Mouse (Mus musculus) embryonic facial prominence, embryonic 12.5 days (tissue): ENCODE results near the gene Glod4. TPM values are rescaled to one million over a fixed set of nuclear protein-coding genes. Genes with fewer than 3 reads are reported as not detected.

ENCODE experiments used
- ATAC-seq: fragments of 200-750 bp; cut with Nextera tagmentation; 2 replicates; pipeline ENCODE4 v1.8.0; 2017; ENCODE audit not compliant: insufficient number of reproducible peaks, insufficient read depth, low FRiP score, low TSS enrichment
- H3K27ac ChIP-seq: fragments of 300-500 bp; sonication (generic); 2 replicates; pipeline ENCODE4 v1.5.1; 2016; ENCODE audit warnings: mild to moderate bottlenecking
- H3K27me3 ChIP-seq: fragments of 300-500 bp; sonication (generic); 2 replicates; pipeline ENCODE4 v1.6.1; 2016; ENCODE audit warnings: mild to moderate bottlenecking, moderate library complexity
- H3K36me3 ChIP-seq: fragments of 300-500 bp; sonication (generic); 2 replicates; pipeline ENCODE4 v1.6.1; 2016; ENCODE audit warnings: mild to moderate bottlenecking
- H3K4me1 ChIP-seq: fragments of 300-500 bp; sonication (generic); 2 replicates; pipeline ENCODE4 v1.6.1; 2016
- H3K4me2 ChIP-seq: fragments of 300-500 bp; sonication (generic); replicated peaks from 2 replicates; pipeline ENCODE4 v1.6.1; 2016; ENCODE audit warnings: mild to moderate bottlenecking, moderate library complexity
- H3K4me3 ChIP-seq: fragments of 300-500 bp; sonication (generic); 2 replicates; pipeline ENCODE4 v1.5.1; 2016; ENCODE audit warnings: mild to moderate bottlenecking
- H3K9ac ChIP-seq: fragments of 300-500 bp; sonication (generic); 2 replicates; pipeline ENCODE4 v1.6.1; 2016; ENCODE audit warnings: mild to moderate bottlenecking, moderate library complexity
- H3K9me3 ChIP-seq: fragments of 300-500 bp; sonication (generic); 2 replicates; pipeline ENCODE4 v1.6.1; 2016; ENCODE audit warnings: mild to moderate bottlenecking, moderate library complexity
- WGBS: fragments of 180-500 bp; shearing (Covaris S2); methylation state at CpG from one replicate; pipeline ENCODE4 v1.1.7; 2016; 5-methylcytosine and 5-hydroxymethylcytosine counted together
- polyA plus RNA-seq: library from polyadenylated mRNA; unstranded; fragments of >200 nt; fragmentation: Nextera tagmentation; extraction: Ambion mirVana; gene quantifications from 2 replicates; pipeline ENCODE4 v1.2.1, GENCODE M21; 2016

The Glod4 gene
- polyA plus RNA-seq, 1 experiment from 2014 or later, result 126 TPM

DNA sequence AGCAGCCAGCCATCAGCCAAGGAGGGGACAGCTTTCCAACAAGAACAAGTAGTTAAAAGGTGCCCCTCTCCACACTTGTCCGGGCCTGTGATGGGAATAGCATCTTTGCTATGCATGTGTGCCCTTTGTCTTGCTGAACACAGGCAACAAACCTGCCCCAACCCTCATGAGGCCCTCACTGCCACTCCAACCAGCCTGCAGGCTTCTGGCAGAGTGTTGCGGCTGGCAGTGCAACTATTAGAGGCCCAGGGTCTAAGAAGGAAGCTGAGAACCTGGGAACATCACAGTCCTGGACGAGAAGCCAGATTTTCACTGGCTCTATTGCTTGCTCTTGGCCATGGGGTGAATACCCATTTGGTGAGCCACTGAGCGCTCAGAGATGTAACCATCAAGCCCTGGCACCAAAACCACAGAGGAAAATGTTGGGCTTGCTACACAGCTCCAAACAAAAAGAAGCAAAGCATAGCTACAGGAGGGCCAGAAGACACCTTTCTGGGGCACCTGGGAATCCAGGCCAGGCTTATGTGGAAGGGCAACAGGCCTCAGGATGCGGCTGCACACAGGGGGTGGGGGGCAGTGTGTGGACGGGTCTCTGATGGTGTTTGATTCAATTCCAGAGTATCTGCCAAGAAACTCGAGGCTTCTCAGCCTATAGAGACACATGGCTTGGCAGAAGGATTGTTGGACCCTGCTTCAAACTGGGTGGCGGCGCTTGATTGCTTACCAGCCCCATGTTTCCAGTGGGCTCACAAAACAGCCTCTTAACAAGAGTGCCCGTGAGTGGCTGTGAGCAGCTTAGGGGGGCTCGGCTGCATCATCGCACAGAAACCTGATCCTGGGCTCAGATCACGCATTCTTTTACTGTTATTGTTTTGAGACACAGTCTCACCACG, 35.7 kb upstream of the Glod4 start:
- no peaks in the 10 kb centered on the region for H3K27me3 ChIP-seq
- peak; percentile 35; the same call in 1 of the 2 replicates for ATAC-seq
- H3K27ac ChIP-seq, result peak overlapping the region; percentile 51
- peaks cover 11% of the 10 kb centered on the region for H3K36me3 ChIP-seq
- H3K4me1 ChIP-seq, result peaks cover 23% of the 10 kb centered on the region
- H3K9ac ChIP-seq, result no peak overlapping the region
- WGBS, result 52% methylated on average over 14 of the region's 14 CpGs
- H3K4me3 ChIP-seq, result no peak overlapping the region
- H3K4me2 ChIP-seq, result no peak overlapping the region
- H3K9me3 ChIP-seq, result no peaks in the 10 kb centered on the region

DNA sequence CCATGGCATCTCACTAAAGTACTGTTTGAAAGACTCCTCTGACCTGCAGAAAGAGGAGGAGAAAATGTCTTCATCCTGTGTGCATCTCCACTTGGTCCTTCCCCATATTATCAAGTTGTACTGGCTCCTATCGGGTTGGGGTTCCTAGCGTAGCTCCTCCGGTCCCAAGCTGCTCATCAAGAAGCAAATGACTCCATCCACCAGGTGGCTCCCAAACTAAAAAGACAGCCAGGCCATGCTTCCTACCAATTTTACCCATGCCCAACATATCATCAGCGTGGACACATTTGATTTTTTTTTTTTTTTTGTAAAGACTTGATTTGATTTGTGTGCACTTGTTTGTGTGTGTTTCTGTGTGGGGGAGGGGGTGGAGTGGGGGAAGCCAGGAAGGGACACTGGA, 28.9 kb upstream of the Glod4 start:
- Histone ChIP-seq H3K9me3 (no peaks in the 10 kb centered on the region), H3K27ac (no peak overlapping the region; the same call in 1 of the 2 replicates), H3K4me1 (0 out of 2 replicates have a peak, but pooled peaks cover 4% of the 10 kb centered on the region), H3K27me3 (no peaks in the 10 kb centered on the region), H3K36me3 (peaks cover 43% of the 10 kb centered on the region), H3K9ac (no peak overlapping the region), H3K4me3 (no peak overlapping the region), H3K4me2 (no peak overlapping the region)
- ATAC-seq, result no peak; the same call in 1 of the 2 replicates
- 85% methylated on average over 4 of the region's 4 CpGs for WGBS

DNA sequence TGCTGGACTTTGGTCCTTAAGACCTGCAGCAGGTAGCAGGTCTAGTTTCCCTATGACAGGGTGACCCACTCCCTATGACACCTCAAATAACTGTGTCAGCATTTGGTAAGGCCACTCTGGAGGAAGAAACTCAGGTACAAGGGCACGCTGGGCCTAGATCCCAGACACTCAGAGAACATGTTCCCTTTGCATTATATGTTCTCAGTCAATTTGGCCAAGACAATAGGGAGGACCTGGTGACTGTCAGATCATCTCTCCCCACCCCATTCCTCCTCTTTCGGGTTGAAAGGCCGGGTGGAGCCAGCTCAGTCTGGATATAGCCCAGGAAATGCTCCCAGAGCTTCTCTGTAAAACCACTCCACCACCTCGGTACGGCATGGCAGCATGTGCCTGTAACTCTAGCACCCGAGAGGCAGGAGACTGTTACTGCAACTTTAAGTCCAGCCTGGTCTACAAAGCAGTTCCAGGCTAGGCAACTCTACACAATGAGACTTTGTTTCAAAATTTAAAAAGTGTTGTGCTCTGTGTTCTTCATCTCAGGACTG, 25.1 kb upstream of the Glod4 start:
- H3K27ac ChIP-seq, result peak overlapping the region; percentile 14; the same call in 1 of the 2 replicates

DNA sequence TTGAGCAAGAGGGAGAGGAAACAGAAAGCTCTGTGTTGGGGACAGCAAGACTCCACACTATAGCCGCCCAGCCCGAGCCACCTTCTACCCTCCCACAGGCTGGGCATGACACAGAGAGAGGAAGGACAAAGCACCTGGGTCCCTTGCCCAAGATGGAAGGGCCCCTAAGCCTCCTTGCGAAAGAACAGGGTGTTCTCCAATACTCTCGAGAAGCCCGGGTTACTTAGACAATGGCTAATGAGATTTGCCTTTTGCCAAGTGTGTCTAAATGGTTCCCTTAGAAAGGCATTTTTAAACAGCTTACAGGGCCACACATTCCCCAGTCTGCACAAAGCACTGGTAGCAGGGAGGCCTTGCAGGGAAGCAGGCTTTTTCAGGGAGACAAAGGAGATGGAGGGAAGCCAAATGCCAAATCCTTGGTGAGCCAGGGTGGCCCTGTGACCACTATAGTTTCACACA, 24.5 kb upstream of the Glod4 start:
- ATAC-seq, result no peak
- Histone ChIP-seq H3K4me1 (peaks cover 16% of the 10 kb centered on the region), H3K9ac (no peak overlapping the region), H3K9me3 (no peaks in the 10 kb centered on the region), H3K4me2 (no peak overlapping the region), H3K27ac (peak overlapping the region; percentile 14; the same call in 1 of the 2 replicates), H3K36me3 (peaks cover 31% of the 10 kb centered on the region), H3K27me3 (no peaks in the 10 kb centered on the region), H3K4me3 (no peak overlapping the region)
- 39% methylated on average over 5 of the region's 5 CpGs for WGBS

More for the DNA sequence above, 25.1 kb upstream of the Glod4 start:
- H3K4me1 ChIP-seq, result peaks cover 10% of the 10 kb centered on the region
- H3K36me3 ChIP-seq, result peaks cover 32% of the 10 kb centered on the region
- WGBS, result 71% methylated on average over 6 of the region's 6 CpGs
- H3K4me2 ChIP-seq, result no peak overlapping the region
- no peak for ATAC-seq
- no peaks in the 10 kb centered on the region for H3K27me3 ChIP-seq
- no peak overlapping the region for H3K9ac ChIP-seq
- H3K4me3 ChIP-seq, result no peak overlapping the region
- H3K9me3 ChIP-seq, result no peaks in the 10 kb centered on the region

DNA sequence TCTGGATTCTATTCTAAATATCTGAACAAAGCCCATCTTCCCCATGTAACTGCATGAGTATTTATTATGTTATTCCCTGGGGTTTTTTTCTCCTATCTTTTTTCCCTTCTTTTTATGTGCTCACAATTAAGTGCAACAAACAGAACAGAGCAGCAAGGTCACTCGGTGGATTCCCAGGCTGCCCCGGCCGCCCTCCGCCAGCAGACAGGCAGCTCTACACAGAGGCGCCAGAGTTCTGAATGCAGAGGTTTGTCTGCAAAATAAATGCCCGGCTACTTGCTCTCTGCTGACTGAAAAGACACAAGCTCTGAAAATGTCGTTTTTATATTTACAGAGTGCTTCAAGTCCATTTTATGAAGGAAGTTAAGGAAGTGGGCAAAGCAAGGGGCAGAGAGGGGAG, 24.0 kb upstream of the Glod4 start:
- H3K4me1 ChIP-seq, result peaks cover 21% of the 10 kb centered on the region
- WGBS, result 50% methylated on average over 7 of the region's 7 CpGs
- H3K9me3 ChIP-seq, result no peaks in the 10 kb centered on the region
- peak overlapping the region; percentile 14; the same call in 1 of the 2 replicates for H3K27ac ChIP-seq
- H3K36me3 ChIP-seq, result peaks cover 28% of the 10 kb centered on the region
- H3K9ac ChIP-seq, result no peak overlapping the region
- H3K4me2 ChIP-seq, result no peak overlapping the region
- H3K27me3 ChIP-seq, result no peaks in the 10 kb centered on the region
- H3K4me3 ChIP-seq, result no peak overlapping the region
- ATAC-seq, result no peak

DNA sequence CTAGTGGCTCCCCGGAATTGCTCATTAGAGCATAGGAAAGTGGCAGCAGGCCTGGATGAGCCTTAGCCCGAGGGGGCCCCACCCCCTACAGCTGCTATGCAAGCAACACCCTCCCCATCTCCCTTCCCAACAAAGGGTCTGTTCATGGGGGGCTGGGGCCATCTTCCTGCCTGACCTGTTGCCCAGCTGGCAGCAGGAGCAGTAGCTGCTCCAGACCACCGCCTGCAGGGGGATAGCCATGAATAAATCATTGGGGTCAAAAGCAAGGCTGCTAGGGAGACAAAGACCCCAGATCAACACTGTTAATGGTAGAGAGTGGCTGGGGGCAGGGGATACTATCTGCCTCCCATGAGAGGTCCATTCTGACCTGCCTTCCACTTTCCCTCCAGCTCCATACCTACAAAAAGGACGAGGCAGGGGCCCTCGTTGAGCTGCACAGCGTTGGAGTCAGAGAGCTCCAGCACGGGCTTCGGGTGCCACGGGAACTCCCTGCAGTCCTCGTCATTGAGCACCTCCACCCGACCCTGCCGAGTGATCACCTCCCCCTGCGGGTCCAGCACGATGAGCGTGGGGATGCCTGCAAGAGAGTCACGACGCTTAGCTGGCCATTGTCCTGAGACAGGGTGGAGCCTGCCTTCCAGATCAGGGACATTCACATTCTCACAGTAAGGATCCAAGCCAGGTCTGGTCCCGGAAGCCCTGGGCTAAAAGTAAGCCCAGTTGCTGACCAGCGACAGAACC, 19.3 kb upstream of the Glod4 start:
- no peaks in the 10 kb centered on the region for H3K9me3 ChIP-seq
- peak overlapping the region; percentile 1 for H3K4me2 ChIP-seq
- no peaks in the 10 kb centered on the region for H3K27me3 ChIP-seq
- H3K9ac ChIP-seq, result no peak overlapping the region
- peaks cover 33% of the 10 kb centered on the region for H3K36me3 ChIP-seq
- no peak overlapping the region for H3K27ac ChIP-seq
- WGBS, result 9% methylated on average over 19 of the region's 19 CpGs
- peaks cover 28% of the 10 kb centered on the region for H3K4me1 ChIP-seq
- no peak for ATAC-seq
- H3K4me3 ChIP-seq, result no peak overlapping the region

DNA sequence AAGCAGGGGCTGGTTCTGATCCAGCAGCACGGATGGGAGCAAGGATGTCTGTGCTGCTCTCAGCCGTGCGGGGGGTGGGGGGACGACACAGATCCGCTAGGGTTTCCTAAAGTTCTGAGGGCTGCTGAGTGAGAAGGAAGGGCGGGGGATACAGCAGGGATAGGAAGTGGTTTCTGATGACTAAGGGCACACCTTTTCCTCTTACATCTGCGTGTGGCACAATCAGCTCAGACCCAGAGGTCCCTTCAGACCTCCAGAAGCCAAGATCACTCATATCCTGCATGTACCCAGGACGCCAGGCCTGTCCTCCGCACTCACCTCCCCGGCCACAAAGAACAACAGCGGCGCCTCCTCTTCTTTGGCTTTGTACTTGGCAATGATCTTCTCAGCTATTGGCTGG, 17.7 kb upstream of the Glod4 start:
- no peak overlapping the region for H3K4me2 ChIP-seq
- no peak overlapping the region for H3K9ac ChIP-seq
- no peak for ATAC-seq
- no peak overlapping the region for H3K4me3 ChIP-seq
- WGBS, result 77% methylated on average over 12 of the region's 12 CpGs
- H3K9me3 ChIP-seq, result no peaks in the 10 kb centered on the region
- peaks cover 31% of the 10 kb centered on the region for H3K4me1 ChIP-seq
- H3K27me3 ChIP-seq, result no peaks in the 10 kb centered on the region
- H3K27ac ChIP-seq, result no peak overlapping the region
- H3K36me3 ChIP-seq, result peaks cover 36% of the 10 kb centered on the region

DNA sequence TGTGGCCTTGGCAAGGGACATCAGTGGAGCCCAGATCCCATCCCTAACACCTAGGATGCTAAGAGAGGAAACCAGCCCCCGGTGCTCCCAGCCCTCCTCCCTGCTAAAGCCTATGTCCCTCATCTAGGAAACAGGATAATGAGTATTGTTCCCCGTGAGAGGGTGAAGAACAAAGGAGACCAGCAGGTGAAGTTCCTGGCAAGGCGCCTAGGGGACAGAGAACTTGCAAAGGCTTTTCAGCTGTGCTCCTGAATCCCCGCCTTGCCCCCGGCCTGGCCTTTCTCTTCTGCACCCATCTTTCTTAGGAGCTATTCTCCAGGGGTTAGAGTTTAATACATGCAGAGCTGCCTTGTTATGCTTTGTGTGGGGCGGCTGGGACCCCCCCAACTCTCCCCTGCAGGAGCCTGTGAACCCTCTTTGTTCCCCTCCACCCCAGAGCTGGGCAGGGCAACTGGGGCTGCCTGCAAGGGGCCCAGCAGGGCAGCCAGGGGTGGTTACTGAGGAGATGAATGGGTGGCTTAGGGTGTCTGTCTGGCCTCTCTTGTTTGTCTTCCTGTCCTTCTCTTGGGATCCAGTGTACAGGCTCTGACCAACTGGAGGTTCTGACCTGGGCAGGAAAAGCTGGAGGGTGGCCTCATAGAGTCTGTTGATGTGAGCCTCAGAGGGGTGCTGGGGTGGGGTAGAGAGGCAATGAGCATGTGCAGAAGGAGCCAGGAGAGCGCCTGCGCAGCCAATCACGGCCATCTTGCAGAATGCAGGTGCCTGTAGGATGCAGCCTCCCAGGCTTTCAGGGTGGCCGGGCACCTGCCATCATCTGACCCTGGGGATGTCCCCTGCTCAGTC, 16.9 kb upstream of the Glod4 start:
- Histone ChIP-seq H3K4me3 (no peak overlapping the region), H3K27ac (no peak overlapping the region), H3K4me1 (peaks cover 39% of the 10 kb centered on the region), H3K9me3 (no peaks in the 10 kb centered on the region), H3K36me3 (peaks cover 36% of the 10 kb centered on the region), H3K27me3 (no peaks in the 10 kb centered on the region), H3K4me2 (no peak overlapping the region), H3K9ac (0 out of 2 replicates have a peak overlapping the region, but pooled peaks have one; percentile 24)
- ATAC-seq, result no peak
- WGBS, result 58% methylated on average over 10 of the region's 10 CpGs

DNA sequence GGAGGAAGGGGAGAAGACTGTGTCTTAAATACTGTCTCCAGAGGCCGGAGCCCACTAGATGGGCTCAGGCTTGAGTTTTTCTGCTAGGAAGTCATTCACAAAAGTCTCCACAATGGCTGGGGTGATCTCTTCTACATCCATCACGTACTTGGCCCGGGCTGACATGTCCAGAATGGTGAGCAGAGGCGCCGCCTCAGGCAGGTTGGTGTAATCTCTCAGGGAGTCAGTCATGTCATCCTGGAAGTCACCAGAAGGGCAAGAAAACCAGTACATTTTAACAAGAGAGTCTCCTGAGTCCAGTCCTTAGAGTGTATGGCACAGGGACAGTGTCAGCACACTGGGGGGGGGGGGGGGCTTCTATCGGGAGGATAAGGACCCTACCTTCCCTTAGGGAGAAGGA, 15.0 kb upstream of the Glod4 start:
- ATAC-seq, result no peak
- WGBS, result 81% methylated on average over 6 of the region's 6 CpGs
- no peaks in the 10 kb centered on the region for H3K9me3 ChIP-seq
- H3K4me3 ChIP-seq, result no peak overlapping the region
- no peak overlapping the region for H3K27ac ChIP-seq
- no peak overlapping the region for H3K9ac ChIP-seq
- H3K4me2 ChIP-seq, result no peak overlapping the region
- peaks cover 43% of the 10 kb centered on the region for H3K4me1 ChIP-seq
- H3K36me3 ChIP-seq, result peaks cover 33% of the 10 kb centered on the region
- H3K27me3 ChIP-seq, result no peaks in the 10 kb centered on the region

DNA sequence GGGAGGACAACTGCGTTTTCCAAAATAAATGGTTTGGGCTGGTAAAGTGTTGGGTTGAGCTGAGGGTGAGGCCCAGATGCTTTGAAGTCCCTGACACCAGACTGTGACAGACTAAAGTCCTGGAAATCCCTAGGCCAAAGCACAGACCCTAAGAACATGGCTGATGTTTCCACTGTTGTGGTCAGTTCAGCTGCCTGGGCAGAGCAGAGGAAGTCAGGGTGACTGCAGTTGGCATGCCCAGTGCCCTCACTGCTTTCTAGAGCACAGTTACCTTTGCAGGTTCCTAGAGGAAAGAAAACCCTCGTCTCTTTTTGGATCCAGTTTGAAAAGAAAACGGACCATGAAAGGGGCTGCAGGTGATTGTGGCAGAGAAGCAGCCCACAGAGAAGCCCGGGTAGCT, 13.9 kb upstream of the Glod4 start:
- H3K9ac ChIP-seq, result no peak overlapping the region
- no peaks in the 10 kb centered on the region for H3K27me3 ChIP-seq
- H3K4me3 ChIP-seq, result no peak overlapping the region
- ATAC-seq, result no peak
- H3K9me3 ChIP-seq, result no peaks in the 10 kb centered on the region
- WGBS, result 79% methylated on average over 4 of the region's 4 CpGs
- H3K4me2 ChIP-seq, result no peak overlapping the region
- H3K4me1 ChIP-seq, result peaks cover 35% of the 10 kb centered on the region
- H3K27ac ChIP-seq, result no peak overlapping the region
- peaks cover 30% of the 10 kb centered on the region for H3K36me3 ChIP-seq

DNA sequence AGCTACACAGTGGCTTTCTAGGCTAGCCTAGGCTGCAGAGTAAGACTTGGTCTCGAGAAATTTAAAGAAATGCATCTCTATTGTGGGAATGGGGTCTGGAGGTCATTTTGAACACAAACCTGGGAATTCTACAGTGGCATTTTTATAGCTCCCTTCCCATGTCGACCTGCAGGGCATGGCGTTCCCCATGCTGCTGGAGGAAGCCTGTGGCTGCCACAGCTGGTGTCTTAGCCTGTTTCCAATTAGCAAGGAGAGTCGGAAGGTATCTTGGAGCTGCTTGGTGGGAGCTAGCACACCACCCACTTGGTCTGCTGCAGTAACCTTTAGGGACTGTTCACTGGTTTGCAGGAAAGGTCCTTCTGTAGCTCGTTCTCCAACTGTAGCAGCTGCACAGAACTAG, 12.6 kb upstream of the Glod4 start:
- Histone ChIP-seq H3K27ac (peak overlapping the region; percentile 24), H3K9ac (no peak overlapping the region), H3K36me3 (peaks cover 30% of the 10 kb centered on the region), H3K27me3 (no peaks in the 10 kb centered on the region), H3K4me2 (no peak overlapping the region), H3K4me3 (no peak overlapping the region), H3K4me1 (peaks cover 35% of the 10 kb centered on the region), H3K9me3 (no peaks in the 10 kb centered on the region)
- WGBS, result 13% methylated on average over 5 of the region's 5 CpGs
- ATAC-seq, result 0 out of 2 replicates have a peak, but pooled peaks have one; percentile 13
